Mouse (Mus musculus) lung, postnatal 0 days (tissue): ENCODE data around the gene Lypd6b. TPM values are rescaled to one million over a fixed set of nuclear protein-coding genes. Genes with fewer than 3 reads are reported as not detected.

Experiments
- ATAC-seq: fragments of 200-750 bp; cut with Nextera tagmentation; 2 replicates; pipeline ENCODE4 v1.8.0; 2017; ENCODE audit warnings: moderate library complexity
- DNase-seq: peaks from one replicate; pipeline ENCODE4 v3.0.0-alpha.2; 2016; ENCODE audit warnings: low spot score
- H3K27ac ChIP-seq: fragments of 300-500 bp; sonication (generic); 2 replicates; pipeline ENCODE4 v1.5.1; 2014; ENCODE audit warnings: antibody characterized with exemption, mild to moderate bottlenecking, low read length, mixed read lengths
- H3K27me3 ChIP-seq: fragments of 300-500 bp; sonication (generic); replicated peaks from 2 replicates; pipeline ENCODE4 v1.6.1; 2014; ENCODE audit warnings: low read length, mixed read lengths; ENCODE audit not compliant: insufficient read depth
- H3K36me3 ChIP-seq: fragments of 300-500 bp; sonication (generic); 2 replicates; pipeline ENCODE4 v1.6.1; 2014; ENCODE audit warnings: low read length, mixed read lengths; ENCODE audit not compliant: insufficient read depth
- H3K4me1 ChIP-seq: fragments of 300-500 bp; sonication (generic); 2 replicates; pipeline ENCODE4 v1.6.1; 2014; ENCODE audit warnings: antibody characterized with exemption, low read depth, low read length, mixed read lengths; ENCODE audit not compliant: insufficient read depth
- H3K4me2 ChIP-seq: fragments of 300-500 bp; sonication (generic); replicated peaks from 2 replicates; pipeline ENCODE4 v1.6.1; 2014; ENCODE audit warnings: low read depth, mild to moderate bottlenecking, low read length, moderate library complexity, mixed read lengths
- H3K4me3 ChIP-seq: fragments of 300-500 bp; sonication (generic); 2 replicates; pipeline ENCODE4 v1.5.1; 2014; ENCODE audit warnings: low read depth, low read length
- H3K9ac ChIP-seq: fragments of 300-500 bp; sonication (generic); replicated peaks from 2 replicates; pipeline ENCODE4 v1.6.1; 2014; ENCODE audit warnings: low read depth, mild to moderate bottlenecking
- H3K9me3 ChIP-seq: fragments of 300-500 bp; sonication (generic); 2 replicates; pipeline ENCODE4 v1.6.1; 2016; ENCODE audit warnings: low read length, mixed read lengths
- CTCF ChIP-seq: IDR thresholded peaks from 2 replicates; pipeline ENCODE4 v1.5.1; 2016; ENCODE audit warnings: antibody characterized with exemption, mild to moderate bottlenecking
- EP300 ChIP-seq: IDR thresholded peaks from 2 replicates; pipeline ENCODE4 v1.6.1; 2016; ENCODE audit warnings: antibody characterized with exemption, mild to moderate bottlenecking, control low read depth
- WGBS: fragments of 180-500 bp; shearing (Covaris S2); extraction: QIAGEN DNeasy Blood & Tissue Kit; methylation state at CpG from one replicate; pipeline ENCODE4 v1.1.7; 2014; 5-methylcytosine and 5-hydroxymethylcytosine counted together
- polyA plus RNA-seq: library from polyadenylated mRNA; unstranded; fragments of >200 nt; fragmentation: Nextera tagmentation; extraction: Ambion mirVana; gene quantifications from 2 replicates; pipeline ENCODE4 v1.2.1, GENCODE M21; 2015

The Lypd6b gene
- polyA plus RNA-seq, 1 experiment from 2014 or later = 3.9 TPM

DNA sequence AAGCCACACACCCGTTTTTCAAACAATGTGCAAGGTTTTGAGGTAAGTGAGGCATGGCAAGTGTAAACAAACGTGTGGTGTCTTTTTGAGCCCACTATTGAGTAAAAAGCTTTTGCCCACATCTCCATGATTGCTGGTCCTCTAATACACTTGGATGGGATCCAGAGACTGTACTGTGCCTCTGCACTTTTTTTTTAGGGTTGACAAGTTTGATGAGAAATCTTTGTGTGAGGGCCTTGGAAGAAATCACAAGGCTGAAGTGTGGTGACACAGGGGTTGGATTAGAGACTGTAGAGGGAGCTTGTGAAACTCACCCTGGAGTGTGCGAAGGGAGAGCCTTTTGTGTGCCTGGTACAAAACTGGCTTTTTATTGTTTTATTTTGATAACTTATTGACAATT, 180.3 kb downstream of the Lypd6b start:
- 48% methylated on average over 3 of the region's 3 CpGs for WGBS
- no peak overlapping the region for H3K9ac ChIP-seq
- TF ChIP-seq CTCF (no peak), EP300 (no peak)

DNA sequence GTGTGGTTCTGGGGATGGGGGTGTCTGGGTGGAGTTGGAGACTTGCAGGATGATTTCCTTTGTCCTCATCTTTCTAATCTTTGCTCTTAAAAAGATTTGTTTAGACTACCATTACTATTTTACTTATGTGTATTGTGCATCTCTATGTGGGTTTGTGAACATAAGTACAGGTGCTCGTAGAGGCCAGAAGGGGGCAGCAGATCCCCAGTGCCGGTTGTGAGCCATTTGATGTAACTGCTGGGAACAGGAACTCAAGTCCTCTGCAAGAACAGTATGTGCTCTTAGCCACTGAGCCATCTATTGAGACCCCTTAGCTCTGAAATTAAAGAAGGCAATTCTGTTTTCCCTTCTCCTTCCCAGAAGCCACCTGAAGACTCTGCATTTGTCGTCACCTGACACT, 183.5 kb downstream of the Lypd6b start:
- H3K27ac ChIP-seq = no peak overlapping the region
- no peak overlapping the region for H3K4me2 ChIP-seq
- no peaks in the 10 kb centered on the region for H3K4me1 ChIP-seq
- no peaks in the 10 kb centered on the region for H3K27me3 ChIP-seq
- H3K36me3 ChIP-seq = no peaks in the 10 kb centered on the region
- no peak overlapping the region for H3K9ac ChIP-seq
- H3K4me3 ChIP-seq = no peak overlapping the region
- ATAC-seq (no peak), DNase-seq (no peak)
- 91% methylated on average over 3 of the region's 3 CpGs for WGBS
- no peak for TF ChIP-seq CTCF
- TF ChIP-seq EP300 = no peak
- H3K9me3 ChIP-seq = no peaks in the 10 kb centered on the region

More for the DNA sequence above, 180.3 kb downstream of the Lypd6b start:
- Histone ChIP-seq H3K4me1 (no peaks in the 10 kb centered on the region), H3K4me2 (no peak overlapping the region), H3K27ac (no peak overlapping the region), H3K36me3 (no peaks in the 10 kb centered on the region), H3K27me3 (no peaks in the 10 kb centered on the region), H3K4me3 (no peak overlapping the region), H3K9me3 (no peaks in the 10 kb centered on the region)
- DNase-seq = peak; percentile 13
- ATAC-seq = no peak

DNA sequence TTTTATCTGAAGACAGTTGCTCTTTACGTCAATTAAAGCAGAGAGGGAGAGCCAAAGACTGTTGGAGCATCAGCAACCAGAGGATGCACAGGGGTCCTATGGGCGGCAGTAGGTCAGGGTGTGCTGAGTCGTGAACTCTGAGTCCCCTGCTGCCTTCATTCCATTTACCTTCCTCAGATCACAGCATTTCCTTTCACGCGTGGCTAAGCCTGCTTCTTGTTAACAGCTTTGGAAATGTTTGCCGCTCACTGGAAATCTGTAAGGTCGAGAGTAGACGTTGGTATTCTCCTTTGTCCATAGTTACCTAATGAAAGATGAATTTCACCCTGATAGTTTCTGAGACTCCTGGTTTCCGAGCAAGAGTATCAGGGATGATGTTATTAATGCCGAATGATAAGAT, 191.1 kb downstream of the Lypd6b start:
- no peak for ATAC-seq
- Histone ChIP-seq H3K4me1 (no peaks in the 10 kb centered on the region), H3K9me3 (no peaks in the 10 kb centered on the region), H3K4me3 (no peak overlapping the region), H3K4me2 (no peak overlapping the region), H3K36me3 (no peaks in the 10 kb centered on the region), H3K9ac (no peak overlapping the region), H3K27me3 (no peaks in the 10 kb centered on the region), H3K27ac (no peak overlapping the region)
- no peak for DNase-seq
- 67% methylated on average over 10 of the region's 10 CpGs for WGBS
- no peak for TF ChIP-seq CTCF
- no peak for TF ChIP-seq EP300

DNA sequence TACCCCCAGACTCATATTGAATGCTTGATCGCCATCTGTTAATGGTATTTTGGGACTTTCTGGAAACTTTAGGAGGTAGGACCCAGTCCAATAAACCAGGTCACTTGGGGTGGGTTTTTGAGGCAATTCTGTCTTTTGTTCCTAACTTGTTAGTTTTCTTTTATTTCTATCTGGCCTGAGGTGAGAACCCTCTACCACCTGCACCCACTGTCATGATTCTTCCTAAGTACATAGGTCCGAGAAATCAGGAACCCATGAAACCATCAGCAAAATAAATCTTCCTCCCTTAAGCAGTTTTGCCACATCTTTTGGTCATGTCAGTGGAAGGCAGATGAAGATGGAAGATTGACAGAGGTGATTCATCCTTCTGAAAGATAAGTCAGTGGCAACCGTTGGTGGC, 192.5 kb downstream of the Lypd6b start:
- Histone ChIP-seq H3K9me3 (no peaks in the 10 kb centered on the region), H3K4me3 (no peak overlapping the region), H3K4me2 (no peak overlapping the region), H3K27ac (no peak overlapping the region), H3K36me3 (no peaks in the 10 kb centered on the region), H3K9ac (no peak overlapping the region), H3K27me3 (no peaks in the 10 kb centered on the region), H3K4me1 (no peaks in the 10 kb centered on the region)
- WGBS = 85% methylated on average over 3 of the region's 3 CpGs
- ATAC-seq = no peak
- DNase-seq = no peak
- TF ChIP-seq CTCF (no peak), EP300 (no peak)

DNA sequence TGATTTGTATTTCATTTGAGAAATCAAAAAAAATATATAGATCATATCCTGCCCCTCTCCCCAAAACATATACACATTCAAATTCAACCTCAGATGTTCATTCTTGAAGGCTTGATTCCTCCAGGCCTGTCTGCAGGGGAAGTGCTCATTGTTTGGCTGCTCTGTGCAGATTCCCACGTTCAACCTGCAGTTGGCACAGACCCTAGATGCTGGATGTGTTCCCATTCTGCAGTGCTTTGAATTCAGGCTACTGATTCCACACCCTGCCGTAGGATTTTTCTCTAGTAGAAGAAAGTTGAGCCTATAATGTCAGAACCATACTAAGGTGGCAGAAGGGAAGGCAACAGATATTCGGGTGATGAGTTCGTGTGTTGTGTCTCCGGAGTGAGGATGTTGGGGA, 195.5 kb downstream of the Lypd6b start:
- no peaks in the 10 kb centered on the region for H3K4me1 ChIP-seq
- no peak for DNase-seq
- no peaks in the 10 kb centered on the region for H3K36me3 ChIP-seq

DNA sequence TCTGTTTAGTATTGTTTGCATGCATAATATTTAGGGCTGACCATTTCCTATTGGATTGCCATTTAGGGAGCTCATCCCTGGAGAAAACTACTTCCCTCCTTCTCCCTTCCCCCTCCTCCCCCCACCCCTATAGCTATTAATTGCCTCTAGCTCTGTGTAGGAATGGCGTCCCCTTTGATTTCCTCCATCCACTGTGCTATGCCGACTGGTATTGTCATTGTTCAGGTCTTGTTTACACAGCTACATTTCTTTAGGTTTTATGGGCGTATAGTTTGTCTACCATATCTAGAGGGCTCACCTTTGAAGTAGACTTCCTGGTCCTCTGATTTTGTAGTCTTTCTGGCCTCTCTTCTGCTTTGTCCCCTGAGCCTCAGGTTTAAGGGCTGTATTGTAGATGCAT, 197.3 kb downstream of the Lypd6b start:
- Histone ChIP-seq H3K4me1 (no peaks in the 10 kb centered on the region), H3K9me3 (no peaks in the 10 kb centered on the region), H3K27ac (no peak overlapping the region), H3K9ac (no peak overlapping the region), H3K4me3 (no peak overlapping the region), H3K27me3 (no peaks in the 10 kb centered on the region), H3K36me3 (no peaks in the 10 kb centered on the region), H3K4me2 (no peak overlapping the region)
- 23% methylated on average over 3 of the region's 3 CpGs for WGBS
- no peak for ATAC-seq
- TF ChIP-seq CTCF = no peak
- no peak for TF ChIP-seq EP300
- DNase-seq = no peak

More for the DNA sequence above, 195.5 kb downstream of the Lypd6b start:
- WGBS = 60% methylated on average over 5 of the region's 5 CpGs
- Histone ChIP-seq H3K9ac (no peak overlapping the region), H3K27me3 (no peaks in the 10 kb centered on the region), H3K4me2 (no peak overlapping the region), H3K4me3 (no peak overlapping the region), H3K27ac (no peak overlapping the region), H3K9me3 (no peaks in the 10 kb centered on the region)
- no peak for ATAC-seq
- TF ChIP-seq CTCF (no peak), EP300 (no peak)

DNA sequence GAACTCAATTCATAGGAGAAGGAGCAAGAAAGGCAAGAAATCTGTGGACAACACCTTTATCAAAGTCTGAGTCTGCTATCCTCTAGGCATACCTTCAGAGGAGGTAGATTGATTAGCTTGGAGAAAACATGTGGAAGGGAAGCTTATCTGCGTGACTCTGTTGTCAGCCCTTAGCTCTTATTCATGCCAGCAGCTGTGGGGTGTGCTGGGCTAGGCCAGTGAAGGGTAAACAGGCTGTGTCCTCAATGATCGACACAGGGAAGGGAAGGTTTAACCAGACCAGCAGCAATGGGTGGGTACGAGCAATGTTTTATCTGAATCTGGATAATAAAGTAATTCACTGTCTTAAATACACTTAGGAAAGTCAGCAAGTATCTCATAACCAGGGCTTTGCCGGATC, 208.4 kb downstream of the Lypd6b start:
- H3K9me3 ChIP-seq = no peaks in the 10 kb centered on the region
- TF ChIP-seq CTCF (no peak), EP300 (no peak)
- H3K36me3 ChIP-seq = no peaks in the 10 kb centered on the region
- H3K27me3 ChIP-seq = no peaks in the 10 kb centered on the region
- no peak overlapping the region for H3K4me3 ChIP-seq
- H3K9ac ChIP-seq = no peak overlapping the region
- DNase-seq (no peak), ATAC-seq (no peak)
- 64% methylated on average over 4 of the region's 4 CpGs for WGBS
- H3K27ac ChIP-seq = no peak overlapping the region
- no peaks in the 10 kb centered on the region for H3K4me1 ChIP-seq
- no peak overlapping the region for H3K4me2 ChIP-seq
